Mouse (Mus musculus) liver, embryonic 11.5 days (tissue): ENCODE results near the gene Mcm3ap. TPM values are rescaled to one million over a fixed set of nuclear protein-coding genes. Genes with fewer than 3 reads are reported as not detected.

Source experiments
- ATAC-seq: fragments of 200-750 bp; cut with Nextera tagmentation; replicated peaks from 2 replicates; pipeline ENCODE4 v1.8.0; 2017; ENCODE audit warnings: moderate number of reproducible peaks, mild to moderate bottlenecking, moderate TSS enrichment, moderate library complexity; ENCODE audit not compliant: low FRiP score
- DNase-seq: peaks from one replicate; pipeline ENCODE4 v3.0.0-alpha.2; 2017; ENCODE audit warnings: low spot score
- H3K27ac ChIP-seq: fragments of 300-500 bp; sonication (generic); 2 replicates; pipeline ENCODE4 v1.5.1; 2014; ENCODE audit warnings: mild to moderate bottlenecking, low read depth, low read length, control low read depth
- H3K27me3 ChIP-seq: fragments of 300-500 bp; sonication (generic); replicated peaks from 2 replicates; pipeline ENCODE4 v1.6.1; 2014; ENCODE audit warnings: low read length, mixed read lengths; ENCODE audit not compliant: control insufficient read depth, insufficient read depth
- H3K36me3 ChIP-seq: fragments of 300-500 bp; sonication (generic); 2 replicates; pipeline ENCODE4 v1.6.1; 2014; ENCODE audit warnings: mild to moderate bottlenecking, low read length, moderate library complexity, mixed read lengths; ENCODE audit not compliant: control insufficient read depth, insufficient read depth
- H3K4me1 ChIP-seq: fragments of 300-500 bp; sonication (generic); replicated peaks from 2 replicates; pipeline ENCODE4 v1.6.1; 2014; ENCODE audit warnings: low read length, mixed read lengths; ENCODE audit not compliant: control insufficient read depth, insufficient read depth
- H3K4me2 ChIP-seq: fragments of 300-500 bp; sonication (generic); 2 replicates; pipeline ENCODE4 v1.6.1; 2014; ENCODE audit warnings: mild to moderate bottlenecking, control low read depth, moderate library complexity
- H3K4me3 ChIP-seq: fragments of 300-500 bp; sonication (generic); 2 replicates; pipeline ENCODE4 v1.5.1; 2014; ENCODE audit warnings: low read depth, low read length, control low read depth
- H3K9ac ChIP-seq: fragments of 300-500 bp; sonication (generic); 2 replicates; pipeline ENCODE4 v1.6.1; 2014; ENCODE audit warnings: low read depth, low read length, control low read depth
- H3K9me3 ChIP-seq: fragments of 300-500 bp; sonication (generic); 2 replicates; pipeline ENCODE4 v1.6.1; 2016; ENCODE audit warnings: low read length, inconsistent platforms, mixed read lengths; ENCODE audit not compliant: control insufficient read depth
- WGBS: fragments of 180-500 bp; shearing (Covaris S2); extraction: QIAGEN DNeasy Blood & Tissue Kit; methylation state at CpG from one replicate; pipeline ENCODE4 v1.1.7; 2014; 5-methylcytosine and 5-hydroxymethylcytosine counted together
- polyA plus RNA-seq: library from polyadenylated mRNA; unstranded; fragments of >200 nt; fragmentation: Nextera tagmentation; extraction: Ambion mirVana; gene quantifications from 2 replicates; pipeline ENCODE4 v1.2.1, GENCODE M21; 2014

Mcm3ap gene
- polyA plus RNA-seq, 1 experiment from 2014 or later = 57.8 TPM

GRCm38 (mm10) chr10:76486302-76486701 is 17.6 kb downstream of the Mcm3ap start:
- DNase-seq = no peak
- H3K9me3 ChIP-seq = no peaks in the 10 kb centered on the region
- H3K27ac ChIP-seq = peak overlapping the region; percentile 4; the same call in 1 of the 2 replicates
- 73% methylated on average over 2 of the region's 2 CpGs for WGBS
- H3K36me3 ChIP-seq = peaks cover 58% of the 10 kb centered on the region
- ATAC-seq = no peak
- no peak overlapping the region for H3K9ac ChIP-seq
- no peak overlapping the region for H3K4me3 ChIP-seq
- peaks cover 14% of the 10 kb centered on the region for H3K4me1 ChIP-seq
- no peak overlapping the region for H3K4me2 ChIP-seq
- H3K27me3 ChIP-seq = no peaks in the 10 kb centered on the region

DNA sequence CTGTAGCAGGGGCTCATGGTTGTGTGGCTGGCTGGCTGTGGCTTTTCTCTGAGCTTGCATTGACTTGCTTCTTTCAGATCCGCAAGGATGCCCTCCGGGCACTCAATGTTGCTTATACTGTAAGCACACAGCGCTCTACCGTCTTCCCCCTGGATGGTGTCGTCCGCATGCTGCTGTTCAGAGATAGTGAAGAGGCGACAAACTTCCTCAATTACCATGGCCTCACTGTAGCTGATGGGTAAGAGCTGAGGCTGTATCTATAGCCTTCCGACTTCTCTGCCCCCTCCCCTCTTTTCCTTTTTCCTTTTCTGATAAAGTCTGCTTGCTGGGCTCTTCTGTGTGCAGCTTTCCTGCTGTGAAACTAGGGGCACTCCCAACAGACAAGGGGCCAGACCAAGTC is 19.5 kb downstream of the Mcm3ap start:
- ATAC-seq (peak; percentile 91), DNase-seq (no peak)
- 37% methylated on average over 8 of the region's 8 CpGs for WGBS
- Histone ChIP-seq H3K4me3 (no peak overlapping the region), H3K27ac (peak overlapping the region; percentile 65), H3K9me3 (no peaks in the 10 kb centered on the region), H3K9ac (no peak overlapping the region; the same call in 1 of the 2 replicates), H3K36me3 (peaks cover 51% of the 10 kb centered on the region), H3K4me2 (peak overlapping the region; percentile 38; the same call in 1 of the 2 replicates), H3K4me1 (peaks cover 14% of the 10 kb centered on the region), H3K27me3 (no peaks in the 10 kb centered on the region)

DNA sequence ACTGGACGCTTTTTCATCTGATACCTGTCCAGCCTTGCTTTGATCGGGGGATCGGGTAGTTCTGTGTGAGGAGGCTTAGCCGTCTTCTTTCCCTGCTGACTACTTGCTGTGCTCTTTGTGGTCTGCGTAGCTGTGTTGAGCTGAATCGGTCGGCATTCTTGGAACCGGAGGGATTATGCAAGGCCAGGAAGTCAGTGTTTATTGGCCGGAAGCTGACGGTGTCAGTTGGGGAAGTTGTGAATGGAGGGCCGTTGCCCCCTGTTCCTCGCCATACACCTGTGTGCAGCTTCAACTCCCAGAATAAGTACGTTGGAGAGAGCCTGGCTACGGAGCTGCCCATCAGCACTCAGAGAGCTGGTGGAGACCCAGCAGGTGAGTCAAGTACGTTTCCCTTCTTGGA is 20.5 kb downstream of the Mcm3ap start:
- Histone ChIP-seq H3K36me3 (peaks cover 57% of the 10 kb centered on the region), H3K27me3 (no peaks in the 10 kb centered on the region), H3K4me3 (no peak overlapping the region), H3K4me1 (peaks cover 14% of the 10 kb centered on the region), H3K4me2 (no peak overlapping the region), H3K9ac (no peak overlapping the region), H3K27ac (no peak overlapping the region; the same call in 1 of the 2 replicates), H3K9me3 (no peaks in the 10 kb centered on the region)
- ATAC-seq = no peak
- WGBS = 80% methylated on average over 15 of the region's 15 CpGs
- DNase-seq = no peak

DNA sequence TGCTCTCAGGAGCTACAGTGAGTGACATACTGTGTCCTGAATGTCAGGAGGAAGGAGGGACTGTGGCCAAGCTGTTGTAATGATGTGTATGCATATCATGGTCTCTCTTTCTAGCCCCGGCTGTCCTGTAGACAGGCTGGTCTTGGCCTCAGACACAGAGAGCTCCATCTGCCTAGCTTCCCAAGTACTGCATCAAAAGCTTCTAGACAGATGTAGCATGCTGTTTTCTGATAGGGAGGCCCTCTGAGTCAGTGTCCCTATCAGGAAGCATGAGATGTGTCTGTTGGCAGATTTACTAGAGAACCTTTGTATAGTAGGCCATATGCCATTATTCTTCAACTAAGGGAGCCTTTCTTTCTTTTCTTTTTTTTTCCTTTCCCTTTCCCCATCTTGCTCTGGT is 24.8 kb downstream of the Mcm3ap start:
- peaks cover 45% of the 10 kb centered on the region for H3K36me3 ChIP-seq
- no peak overlapping the region for H3K9ac ChIP-seq
- no peak overlapping the region for H3K4me3 ChIP-seq
- WGBS = 55% methylated on average over 1 of the region's 1 CpGs
- H3K4me1 ChIP-seq = peaks cover 16% of the 10 kb centered on the region
- H3K27ac ChIP-seq = no peak overlapping the region
- ATAC-seq = peak; percentile 87
- no peak for DNase-seq
- no peaks in the 10 kb centered on the region for H3K9me3 ChIP-seq
- no peaks in the 10 kb centered on the region for H3K27me3 ChIP-seq
- no peak overlapping the region for H3K4me2 ChIP-seq

DNA sequence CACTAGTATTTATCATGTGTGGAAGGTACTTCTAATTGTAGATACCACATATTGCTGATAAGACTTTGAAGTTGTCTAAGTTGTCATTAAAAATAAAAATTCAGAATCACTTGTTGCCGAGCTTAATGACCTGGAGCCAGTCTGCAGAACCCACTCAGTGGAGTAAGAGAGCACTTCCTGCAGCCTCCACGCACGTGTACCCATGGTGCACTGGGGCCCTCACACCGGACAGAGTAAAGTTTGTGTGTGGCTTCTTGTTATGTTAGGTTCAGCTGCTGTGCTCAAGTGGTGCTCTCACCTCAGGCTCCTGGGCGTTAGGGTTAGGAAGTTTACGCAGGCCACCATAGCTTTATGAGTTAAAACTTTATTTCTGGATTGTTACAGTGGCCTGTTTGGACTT is 26.8 kb downstream of the Mcm3ap start:
- ATAC-seq (no peak), DNase-seq (no peak)
- no peak overlapping the region for H3K4me3 ChIP-seq
- no peaks in the 10 kb centered on the region for H3K27me3 ChIP-seq
- H3K27ac ChIP-seq = peak overlapping the region; percentile 4; the same call in 1 of the 2 replicates
- peaks cover 13% of the 10 kb centered on the region for H3K4me1 ChIP-seq
- H3K36me3 ChIP-seq = peaks cover 41% of the 10 kb centered on the region
- H3K9ac ChIP-seq = no peak overlapping the region
- no peaks in the 10 kb centered on the region for H3K9me3 ChIP-seq
- H3K4me2 ChIP-seq = no peak overlapping the region
- 84% methylated on average over 6 of the region's 6 CpGs for WGBS

GRCm38 (mm10) chr10:76496366-76496765 is 27.6 kb downstream of the Mcm3ap start:
- peak; percentile 59; the same call in 1 of the 2 replicates for ATAC-seq
- H3K27me3 ChIP-seq = no peaks in the 10 kb centered on the region
- peak overlapping the region; percentile 4; the same call in 1 of the 2 replicates for H3K27ac ChIP-seq

GRCm38 (mm10) chr10:76497522-76497921 is 28.8 kb downstream of the Mcm3ap start:
- H3K9ac ChIP-seq = no peak overlapping the region
- no peak overlapping the region for H3K4me2 ChIP-seq
- H3K4me3 ChIP-seq = no peak overlapping the region
- ATAC-seq (no peak), DNase-seq (no peak)
- WGBS = 92% methylated on average over 4 of the region's 4 CpGs
- peaks cover 13% of the 10 kb centered on the region for H3K4me1 ChIP-seq
- peaks cover 46% of the 10 kb centered on the region for H3K36me3 ChIP-seq
- no peaks in the 10 kb centered on the region for H3K27me3 ChIP-seq
- no peak overlapping the region for H3K27ac ChIP-seq
- H3K9me3 ChIP-seq = no peaks in the 10 kb centered on the region

More at GRCm38 (mm10) chr10:76496366-76496765, 27.6 kb downstream of the Mcm3ap start:
- H3K9me3 ChIP-seq = no peaks in the 10 kb centered on the region
- H3K4me1 ChIP-seq = peaks cover 13% of the 10 kb centered on the region
- 64% methylated on average over 7 of the region's 7 CpGs for WGBS
- H3K9ac ChIP-seq = no peak overlapping the region
- no peak for DNase-seq
- H3K4me3 ChIP-seq = no peak overlapping the region
- H3K36me3 ChIP-seq = peaks cover 35% of the 10 kb centered on the region
- H3K4me2 ChIP-seq = no peak overlapping the region

DNA sequence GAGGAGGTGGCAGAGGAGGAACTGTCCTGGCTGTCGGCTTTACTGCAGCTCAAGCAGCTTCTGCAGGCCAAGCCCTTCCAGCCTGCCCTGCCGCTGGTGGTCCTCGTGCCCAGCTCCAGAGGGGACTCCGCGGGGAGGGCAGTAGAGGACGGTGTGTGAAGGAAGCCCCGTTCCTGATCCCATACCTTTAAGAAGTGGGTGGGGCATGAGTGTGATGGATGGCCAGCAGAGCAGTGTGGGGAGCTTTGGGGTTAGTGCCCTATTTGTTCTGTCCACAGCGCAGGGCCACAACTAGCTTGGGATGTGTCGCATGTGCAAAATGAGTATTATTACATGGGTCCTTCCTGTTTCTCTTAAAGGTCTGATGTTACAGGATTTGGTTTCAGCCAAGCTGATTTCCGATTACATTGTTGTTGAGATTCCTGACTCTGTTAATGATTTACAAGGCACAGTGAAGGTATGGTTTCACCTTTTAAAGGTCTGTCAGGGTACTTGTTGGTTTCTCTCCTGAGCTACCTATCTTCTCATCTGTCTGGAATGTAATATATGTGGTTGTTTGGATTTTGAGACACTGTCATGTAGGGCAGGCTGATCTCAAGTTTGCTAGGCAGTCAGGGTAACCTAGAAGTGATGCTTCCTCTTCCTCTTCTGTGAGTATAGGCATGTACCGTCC is 35.7 kb downstream of the Mcm3ap start:
- H3K36me3 ChIP-seq = peaks cover 57% of the 10 kb centered on the region
- WGBS = 88% methylated on average over 11 of the region's 11 CpGs
- no peaks in the 10 kb centered on the region for H3K4me1 ChIP-seq
- H3K4me3 ChIP-seq = no peak overlapping the region
- H3K4me2 ChIP-seq = no peak overlapping the region
- H3K9me3 ChIP-seq = no peaks in the 10 kb centered on the region
- ATAC-seq (0 out of 2 replicates have a peak, but pooled peaks have one; percentile 10), DNase-seq (no peak)
- H3K27ac ChIP-seq = no peak overlapping the region
- no peak overlapping the region for H3K9ac ChIP-seq
- H3K27me3 ChIP-seq = no peaks in the 10 kb centered on the region

DNA sequence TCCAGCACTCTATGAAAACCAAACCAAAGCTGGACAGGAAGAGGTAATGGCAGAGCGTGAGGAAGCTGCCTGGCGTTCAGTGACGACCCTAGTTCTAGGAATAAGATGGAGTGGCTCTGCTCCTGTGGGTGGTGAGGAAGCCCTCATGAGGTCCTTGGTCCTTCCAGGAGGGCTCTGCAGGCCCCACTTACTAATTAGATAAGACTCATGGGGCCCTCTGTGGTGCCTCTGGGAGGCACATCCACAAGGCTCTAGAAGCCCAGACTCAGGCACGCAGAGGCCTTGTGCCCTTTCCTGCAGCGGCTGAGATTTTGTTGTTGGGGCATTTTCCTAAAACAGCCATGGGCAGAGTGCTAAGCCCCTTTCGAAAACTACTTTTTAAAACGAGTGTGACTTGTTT is 37.1 kb downstream of the Mcm3ap start:
- Histone ChIP-seq H3K9me3 (no peaks in the 10 kb centered on the region), H3K36me3 (peaks cover 49% of the 10 kb centered on the region)

More for the DNA sequence above, 37.1 kb downstream of the Mcm3ap start:
- no peak for ATAC-seq
- no peak overlapping the region for H3K4me2 ChIP-seq
- H3K27me3 ChIP-seq = no peaks in the 10 kb centered on the region
- no peak overlapping the region for H3K4me3 ChIP-seq
- H3K9ac ChIP-seq = no peak overlapping the region
- no peaks in the 10 kb centered on the region for H3K4me1 ChIP-seq
- no peak overlapping the region for H3K27ac ChIP-seq
- DNase-seq = no peak
- 76% methylated on average over 7 of the region's 7 CpGs for WGBS
